Mouse (Mus musculus): Measurements from ENCODE around the gene Metap1.
"Not testable (repeated sequence)": the region's sequence is repeated elsewhere in the genome, so short reads cannot be mapped to it uniquely, and the experiment has no call there.

The Metap1 gene

GRCm38 (mm10) chr3:138499854-138500740 is 10.8 kb upstream of the Metap1 start:
- DNase-seq = no peak

GRCm38 (mm10) chr3:138498731-138499130 is 9.4 kb upstream of the Metap1 start:
- DNase-seq = no peak

- peak; percentile 28 for DNase-seq
These were observed 6.1 kb upstream of the Metap1 start for GRCm38 (mm10) chr3:138495166-138496145.

GRCm38 (mm10) chr3:138494565-138494964 is 5.2 kb upstream of the Metap1 start:
- DNase-seq = no peak

GRCm38 (mm10) chr3:138493668-138494067 is 4.4 kb upstream of the Metap1 start:
- no peak for DNase-seq

GRCm38 (mm10) chr3:138490034-138490337 is 671 bp upstream of the Metap1 start:
- DNase-seq = no peak

GRCm38 (mm10) chr3:138488584-138489326 is 560 bp downstream of the Metap1 start:
- peak; percentile 49 for DNase-seq

GRCm38 (mm10) chr3:138483240-138483639 is 6.1 kb downstream of the Metap1 start:
- no peak for DNase-seq

GRCm38 (mm10) chr3:138481526-138482284 is 7.6 kb downstream of the Metap1 start:
- no peak for DNase-seq

- DNase-seq = no peak
These were observed 9.8 kb downstream of the Metap1 start for GRCm38 (mm10) chr3:138479489-138479888.

- DNase-seq = no peak
These were observed 18.2 kb downstream of the Metap1 start for GRCm38 (mm10) chr3:138471066-138471465.

GRCm38 (mm10) chr3:138466656-138467055 is 22.7 kb downstream of the Metap1 start:
- DNase-seq = not testable (repeated sequence)

- DNase-seq = no peak
These were observed 24.7 kb downstream of the Metap1 start for GRCm38 (mm10) chr3:138464573-138465147.

- DNase-seq = no peak
These were observed 25.5 kb downstream of the Metap1 start for GRCm38 (mm10) chr3:138463807-138464206.

GRCm38 (mm10) chr3:138463137-138463536 is 26.2 kb downstream of the Metap1 start:
- peak; percentile 57 for DNase-seq

- no peak for DNase-seq
These were observed 27.5 kb downstream of the Metap1 start for GRCm38 (mm10) chr3:138461832-138462231.

GRCm38 (mm10) chr3:138460260-138460659 is 29.1 kb downstream of the Metap1 start:
- no peak for DNase-seq

GRCm38 (mm10) chr3:138458441-138458840 is 30.9 kb downstream of the Metap1 start:
- DNase-seq = no peak

GRCm38 (mm10) chr3:138454711-138455435 is 34.4 kb downstream of the Metap1 start:
- DNase-seq = no peak

- no peak for DNase-seq
These were observed 35.1 kb downstream of the Metap1 start for GRCm38 (mm10) chr3:138454234-138454633.

- no peak for DNase-seq
These were observed 37.1 kb downstream of the Metap1 start for GRCm38 (mm10) chr3:138452169-138452568.

Measured in liver (tissue).